Mouse (Mus musculus) testis, adult 2 months (tissue): ENCODE measurements at regions not wholly inside any gene's neighbourhood (a gene's known extent, or its start where the extent isn't known, plus 50 kb on each side); places are given as distances from the start of the nearest gene placed in this dataset.
"Not testable (repeated sequence)": the region's sequence is repeated elsewhere in the genome, so short reads cannot be mapped to it uniquely, and the experiment has no call there.

Experiments
- CTCF ChIP-seq: fragments of 200-500 bp; IDR thresholded peaks from 2 replicates; pipeline ENCODE4 v1.5.1; 2012; ENCODE audit warnings: low read depth, mild to moderate bottlenecking, inconsistent platforms, low read length, moderate library complexity; ENCODE audit not compliant: control insufficient read depth, insufficient read depth, insufficient replicate concordance
- POLR2A ChIP-seq: fragments of 200-500 bp; IDR thresholded peaks from 2 replicates; pipeline ENCODE4 v1.6.1; 2012; ENCODE audit warnings: low read depth, mild to moderate bottlenecking, inconsistent platforms, low read length, moderate library complexity; ENCODE audit not compliant: control insufficient read depth

GRCm38 (mm10) chr5:25619337-25619736 lies 86.3 kb downstream of the Xrcc2 start:
- TF ChIP-seq POLR2A, CTCF: not testable (repeated sequence)
